ENCODE assay signal across 8 mouse cellular contexts in the genomic region with DNA sequence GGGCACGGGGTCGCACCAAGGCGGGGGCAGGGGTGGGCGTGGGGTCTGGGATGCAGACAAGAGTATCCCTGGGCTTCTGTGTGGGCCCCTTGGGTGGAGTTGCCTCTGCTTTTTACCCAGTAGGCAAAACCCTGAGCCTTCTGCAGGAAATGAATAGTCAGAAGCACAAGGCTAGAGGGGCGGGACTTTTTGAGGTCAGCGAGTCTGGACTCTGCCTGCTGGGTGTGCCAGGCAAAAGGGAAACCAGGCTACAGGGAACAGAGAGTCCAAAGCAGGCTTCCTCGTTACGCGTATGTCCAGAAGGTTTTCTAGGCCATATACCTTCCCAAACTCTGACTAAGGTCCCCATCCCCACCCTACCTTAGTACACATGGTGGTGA. TPM values are rescaled to one million over a fixed set of nuclear protein-coding genes. Genes with fewer than 3 reads are reported as not detected.
DNase-seq lines count a peak whose midpoint lies in the region; ATAC-seq lines count a peak whose summit lies in the region.

No protein-coding gene starts in this region.

- peak; percentile 34; the same call in 1 of the 2 replicates for ATAC-seq in liver, embryonic 15.5 days (ENCODE audit: insufficient read depth)
- ATAC-seq in neural tube, embryonic 12.5 days (ENCODE audit: low FRiP score, low read depth), result peak; percentile 19; the same call in 1 of the 2 replicates

- H3K9me3 ChIP-seq in liver, embryonic 15.5 days (replicated peaks), result no peaks in the 10 kb centered on the region
- no peaks in the 10 kb centered on the region for H3K9me3 ChIP-seq in neural tube, embryonic 12.5 days

- H3K4me3 ChIP-seq in liver, embryonic 15.5 days (replicated peaks), result no peak overlapping the region
- H3K4me3 ChIP-seq in neural tube, embryonic 12.5 days, result no peak overlapping the region

- peaks cover 17% of the 10 kb centered on the region for H3K4me1 ChIP-seq in liver, embryonic 15.5 days (replicated peaks)
- peaks cover 48% of the 10 kb centered on the region for H3K4me1 ChIP-seq in neural tube, embryonic 12.5 days

- 0 out of 2 replicates have a peak overlapping the region, but pooled peaks have one; percentile 26 for H3K27ac ChIP-seq in liver, embryonic 15.5 days (replicated peaks)
- H3K27ac ChIP-seq in neural tube, embryonic 12.5 days, result peak overlapping the region; percentile 98

- H3K9ac ChIP-seq in liver, embryonic 15.5 days, result no peak overlapping the region
- H3K9ac ChIP-seq in neural tube, embryonic 12.5 days, result peak overlapping the region; percentile 46

- peaks cover 30% of the 10 kb centered on the region; the same call in 1 of the 2 replicates for H3K27me3 ChIP-seq in liver, embryonic 15.5 days
- no peaks in the 10 kb centered on the region for H3K27me3 ChIP-seq in neural tube, embryonic 12.5 days (replicated peaks)

- 21% methylated on average over 9 of the region's 9 CpGs for WGBS in liver, embryonic 15.5 days (ENCODE audit: insufficient replicate concordance)
- 24% methylated on average over 9 of the region's 9 CpGs for WGBS in neural tube, embryonic 12.5 days

- H3K36me3 ChIP-seq in liver, embryonic 15.5 days (replicated peaks), result no peaks in the 10 kb centered on the region
- H3K36me3 ChIP-seq in neural tube, embryonic 12.5 days, result no peaks in the 10 kb centered on the region

- DNase-seq in ovary, postnatal 36 days (ENCODE audit: low spot score), result peak; percentile 62
- DNase-seq in ovary, postnatal 10 days (ENCODE audit: low spot score), result no peak
- peak; percentile 67 to 71 for DNase-seq in cerebellum, postnatal 10 days
- DNase-seq in heart, adult 8-10 months (ENCODE audit: low spot score), result peak; percentile 63
- peak; percentile 84 for DNase-seq in kidney, adult 18-20 months
- DNase-seq in B cell, adult 2 months, result no peak

- H3K4me2 ChIP-seq in liver, embryonic 15.5 days, result peak overlapping the region; percentile 39
- peak overlapping the region; percentile 54 for H3K4me2 ChIP-seq in neural tube, embryonic 12.5 days (replicated peaks)

RNA-seq across cellular contexts. Expression of a gene that starts 50.0 kb away (rescaled TPM):
- 10 to 100 TPM; 51.3 to 58.4 (median 53.2) TPM for total RNA-seq in heart, adult 8-10 months (2022)
- polyA plus RNA-seq in liver, embryonic 15.5 days (2015; fragmentation: Nextera tagmentation; extraction: Ambion mirVana), result 12.8 and 13.0 TPM in 2 replicates
- polyA plus RNA-seq in neural tube, embryonic 12.5 days (2016; fragmentation: Nextera tagmentation; extraction: Ambion mirVana), result 41.7 and 43.3 TPM in 2 replicates

Comparison
In these comparisons a context has a peak if more than half of its experiments do, and no peak if none do; other contexts are left out.
1. DNase-seq: peak in ovary, postnatal 36 days (single experiment), cerebellum, postnatal 10 days (2 of 2), heart, adult 8-10 months (single experiment) and kidney, adult 18-20 months (single experiment); none in ovary, postnatal 10 days (single experiment) and B cell, adult 2 months (0 of 2).